Mouse (Mus musculus): ENCODE measurements around the gene Olfr201. TPM values are rescaled to one million over a fixed set of nuclear protein-coding genes. Genes with fewer than 3 reads are reported as not detected.

Gene Olfr201
- polyA plus RNA-seq, 1 experiment from 2014 or later: not detected

Other genes with a start within 250 kb of the Olfr201 start
- not detected in 2 replicates for gene Olfr186, start 242.3 kb downstream of the Olfr201 start, polyA plus RNA-seq (2015; fragmentation: Nextera tagmentation; extraction: Ambion mirVana)
- not detected in 2 replicates for gene Olfr187, start 232.9 kb downstream of the Olfr201 start, polyA plus RNA-seq (2015; fragmentation: Nextera tagmentation; extraction: Ambion mirVana)
- gene Olfr190, start 194.6 kb downstream of the Olfr201 start, polyA plus RNA-seq (2015; fragmentation: Nextera tagmentation; extraction: Ambion mirVana): not detected in 2 replicates
- not detected in 2 replicates for gene Olfr191, start 182.8 kb downstream of the Olfr201 start, polyA plus RNA-seq (2015; fragmentation: Nextera tagmentation; extraction: Ambion mirVana)
- gene Olfr193, start 160.8 kb downstream of the Olfr201 start, polyA plus RNA-seq (2015; fragmentation: Nextera tagmentation; extraction: Ambion mirVana): not detected in 2 replicates
- not detected in 2 replicates for gene Olfr194, start 151.6 kb downstream of the Olfr201 start, polyA plus RNA-seq (2015; fragmentation: Nextera tagmentation; extraction: Ambion mirVana)
- not detected in 2 replicates for gene Olfr195, start 125.6 kb downstream of the Olfr201 start, polyA plus RNA-seq (2015; fragmentation: Nextera tagmentation; extraction: Ambion mirVana)
- not detected in 2 replicates for gene Olfr196, start 102.2 kb downstream of the Olfr201 start, polyA plus RNA-seq (2015; fragmentation: Nextera tagmentation; extraction: Ambion mirVana)
- not detected in 2 replicates for gene Olfr198, start 69.1 kb downstream of the Olfr201 start, polyA plus RNA-seq (2015; fragmentation: Nextera tagmentation; extraction: Ambion mirVana)
- not detected in 2 replicates for gene Olfr199, start 52.9 kb downstream of the Olfr201 start, polyA plus RNA-seq (2015; fragmentation: Nextera tagmentation; extraction: Ambion mirVana)
- gene Olfr202, start 14.2 kb upstream of the Olfr201 start, polyA plus RNA-seq (2015; fragmentation: Nextera tagmentation; extraction: Ambion mirVana): not detected in 2 replicates
- not detected in 2 replicates for gene Olfr203, start 26.2 kb upstream of the Olfr201 start, polyA plus RNA-seq (2015; fragmentation: Nextera tagmentation; extraction: Ambion mirVana)
- not detected in 2 replicates for gene Olfr204, start 45.6 kb upstream of the Olfr201 start, polyA plus RNA-seq (2015; fragmentation: Nextera tagmentation; extraction: Ambion mirVana)
- gene Olfr205, start 58.5 kb upstream of the Olfr201 start, polyA plus RNA-seq (2015; fragmentation: Nextera tagmentation; extraction: Ambion mirVana): not detected in 2 replicates
- gene Olfr206, start 76.6 kb upstream of the Olfr201 start, polyA plus RNA-seq (2015; fragmentation: Nextera tagmentation; extraction: Ambion mirVana): not detected in 2 replicates
- gene Olfr209, start 91.4 kb upstream of the Olfr201 start, polyA plus RNA-seq (2015; fragmentation: Nextera tagmentation; extraction: Ambion mirVana): not detected in 2 replicates
- gene Gabrr3, start 134.7 kb upstream of the Olfr201 start, polyA plus RNA-seq (2015; fragmentation: Nextera tagmentation; extraction: Ambion mirVana): 0.07 TPM in 1 of 2 replicates, not detected in the other
- 13.7 and 14.5 TPM in 2 replicates for gene Riox2, start 199.1 kb upstream of the Olfr201 start, polyA plus RNA-seq (2015; fragmentation: Nextera tagmentation; extraction: Ambion mirVana)

All from neural tube, embryonic 13.5 days (tissue).